Mouse (Mus musculus) T-helper 1 cell (primary cell): ENCODE measurements around the gene Acat3.

ENCODE experiments used
- in situ Hi-C: fragments of 300-600 bp; cut with MboI, MseI; formaldehyde crosslinking; loops from one replicate; pipeline ENCODE4 v1.15.1; 2025; ENCODE audit warnings: high pct_unique_total_duplicates

Gene Acat3

DNA sequence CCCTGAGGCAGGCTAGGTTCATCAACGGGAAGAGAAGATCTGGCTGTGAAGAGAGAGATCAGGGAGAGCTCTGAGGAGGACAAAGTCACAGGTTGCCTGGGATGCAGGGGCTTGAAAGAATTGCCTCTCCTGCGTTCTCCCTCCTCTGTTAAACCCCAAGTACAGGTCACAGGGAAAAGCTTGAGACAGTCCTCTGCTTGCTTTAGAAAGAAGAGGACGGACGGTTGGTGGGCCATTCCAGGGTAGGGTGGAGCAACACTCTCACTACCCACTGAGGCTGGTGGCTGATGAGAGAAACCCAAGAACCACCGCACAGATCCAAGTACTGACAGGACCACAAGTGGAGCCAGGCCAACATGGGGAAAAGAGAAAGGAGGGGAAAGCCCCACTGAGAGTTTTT is 64.7 kb downstream of the Acat3 start, which contains the start of gene Mrgprh:
TSS of gene Mrgprh (plus strand) at position 301 of the 400 bp plus-strand sequence.
- in situ Hi-C loops = loop anchor here (25.0 kb wide), 2 partner anchors 287 to 812 kb away; no protein-coding TSS in a partner anchor
